Mouse (Mus musculus): Measurements from ENCODE around the gene Irf8. TPM values are rescaled to one million over a fixed set of nuclear protein-coding genes. Genes with fewer than 3 reads are reported as not detected.

Gene Irf8
- polyA plus RNA-seq, 1 experiment from 2014 or later, result 8.5 TPM

GRCm38 (mm10) chr8:120701758-120702465, 34.2 kb upstream of the Irf8 start:
- WGBS, result 50% methylated on average over 19 of the region's 19 CpGs
- ATAC-seq (ENCODE audit: insufficient read depth), result no peak
- Histone ChIP-seq H3K36me3 (ENCODE audit: insufficient read depth) (no peaks in the 10 kb centered on the region), H3K27ac (ENCODE audit: low read depth) (no peak overlapping the region), H3K4me1 (ENCODE audit: insufficient read depth) (peaks cover 20% of the 10 kb centered on the region), H3K9ac (no peak overlapping the region; the same call in 1 of the 2 replicates), H3K27me3 (ENCODE audit: insufficient read depth, low read length) (no peaks in the 10 kb centered on the region), H3K4me3 (ENCODE audit: low read depth, low read length) (no peak overlapping the region), H3K9me3 (ENCODE audit: low read depth, low read length) (no peaks in the 10 kb centered on the region), H3K4me2 (no peak overlapping the region)
- no peak for DNase-seq
- TF ChIP-seq CTCF (IDR thresholded peaks at IDR 0.05; ENCODE audit: low read depth), result no peak

- ATAC-seq (ENCODE audit: insufficient read depth) (no peak), DNase-seq (peak; percentile 43)
- 41% methylated on average over 9 of the region's 9 CpGs for WGBS
- no peak overlapping the region for H3K27ac ChIP-seq (ENCODE audit: low read depth)
- no peaks in the 10 kb centered on the region for H3K9me3 ChIP-seq (ENCODE audit: low read depth, low read length)
- no peak overlapping the region for H3K4me3 ChIP-seq (ENCODE audit: low read depth, low read length)
- H3K4me2 ChIP-seq, result no peak overlapping the region
- H3K4me1 ChIP-seq (ENCODE audit: insufficient read depth), result peaks cover 6% of the 10 kb centered on the region; the same call in 1 of the 2 replicates
- no peaks in the 10 kb centered on the region for H3K36me3 ChIP-seq (ENCODE audit: insufficient read depth)
- no peaks in the 10 kb centered on the region for H3K27me3 ChIP-seq (ENCODE audit: insufficient read depth, low read length)
- TF ChIP-seq CTCF (IDR thresholded peaks at IDR 0.05; ENCODE audit: low read depth), result no peak
- no peak overlapping the region for H3K9ac ChIP-seq
Measured at GRCm38 (mm10) chr8:120704203-120704602, 32.0 kb upstream of the Irf8 start.

GRCm38 (mm10) chr8:120705163-120705562, 31.0 kb upstream of the Irf8 start:
- Histone ChIP-seq H3K4me1 (ENCODE audit: insufficient read depth) (no peaks in the 10 kb centered on the region), H3K9ac (no peak overlapping the region), H3K27ac (ENCODE audit: low read depth) (no peak overlapping the region), H3K27me3 (ENCODE audit: insufficient read depth, low read length) (no peaks in the 10 kb centered on the region), H3K4me3 (ENCODE audit: low read depth, low read length) (no peak overlapping the region), H3K4me2 (no peak overlapping the region), H3K36me3 (ENCODE audit: insufficient read depth) (no peaks in the 10 kb centered on the region), H3K9me3 (ENCODE audit: low read depth, low read length) (no peaks in the 10 kb centered on the region)
- TF ChIP-seq CTCF (IDR thresholded peaks at IDR 0.05; ENCODE audit: low read depth), result no peak
- WGBS, result 77% methylated on average over 15 of the region's 15 CpGs
- ATAC-seq (ENCODE audit: insufficient read depth), result no peak
- no peak for DNase-seq

- no peaks in the 10 kb centered on the region for H3K36me3 ChIP-seq (ENCODE audit: insufficient read depth)
- no peaks in the 10 kb centered on the region for H3K4me1 ChIP-seq (ENCODE audit: insufficient read depth)
- H3K9me3 ChIP-seq (ENCODE audit: low read depth, low read length), result no peaks in the 10 kb centered on the region
- no peaks in the 10 kb centered on the region for H3K27me3 ChIP-seq (ENCODE audit: insufficient read depth, low read length)
- no peak overlapping the region for H3K9ac ChIP-seq
- ATAC-seq (ENCODE audit: insufficient read depth) (no peak), DNase-seq (no peak)
- H3K4me3 ChIP-seq (ENCODE audit: low read depth, low read length), result no peak overlapping the region
- no peak overlapping the region for H3K4me2 ChIP-seq
- no peak for TF ChIP-seq CTCF (IDR thresholded peaks at IDR 0.05; ENCODE audit: low read depth)
- 69% methylated on average over 3 of the region's 3 CpGs for WGBS
- H3K27ac ChIP-seq (ENCODE audit: low read depth), result no peak overlapping the region
Measured at GRCm38 (mm10) chr8:120706193-120706592, 30.0 kb upstream of the Irf8 start.

- Histone ChIP-seq H3K4me2 (no peak overlapping the region), H3K9me3 (ENCODE audit: low read depth, low read length) (no peaks in the 10 kb centered on the region), H3K27me3 (ENCODE audit: insufficient read depth, low read length) (no peaks in the 10 kb centered on the region), H3K36me3 (ENCODE audit: insufficient read depth) (no peaks in the 10 kb centered on the region), H3K27ac (ENCODE audit: low read depth) (no peak overlapping the region), H3K4me3 (ENCODE audit: low read depth, low read length) (no peak overlapping the region), H3K4me1 (ENCODE audit: insufficient read depth) (no peaks in the 10 kb centered on the region), H3K9ac (no peak overlapping the region)
- 66% methylated on average over 10 of the region's 10 CpGs for WGBS
- TF ChIP-seq CTCF (IDR thresholded peaks at IDR 0.05; ENCODE audit: low read depth), result no peak
- ATAC-seq (ENCODE audit: insufficient read depth), result no peak
- DNase-seq, result no peak
Measured at GRCm38 (mm10) chr8:120709176-120709575, 27.0 kb upstream of the Irf8 start.

- 77% methylated on average over 6 of the region's 6 CpGs for WGBS
- Histone ChIP-seq H3K27ac (ENCODE audit: low read depth) (no peak overlapping the region), H3K4me3 (ENCODE audit: low read depth, low read length) (no peak overlapping the region), H3K9me3 (ENCODE audit: low read depth, low read length) (no peaks in the 10 kb centered on the region), H3K4me2 (no peak overlapping the region), H3K4me1 (ENCODE audit: insufficient read depth) (no peaks in the 10 kb centered on the region), H3K36me3 (ENCODE audit: insufficient read depth) (no peaks in the 10 kb centered on the region), H3K9ac (no peak overlapping the region), H3K27me3 (ENCODE audit: insufficient read depth, low read length) (no peaks in the 10 kb centered on the region)
- TF ChIP-seq CTCF (IDR thresholded peaks at IDR 0.05; ENCODE audit: low read depth), result no peak
- no peak for DNase-seq
- no peak for ATAC-seq (ENCODE audit: insufficient read depth)
Measured at GRCm38 (mm10) chr8:120715200-120715599, 21.0 kb upstream of the Irf8 start.

- no peaks in the 10 kb centered on the region for H3K4me1 ChIP-seq (ENCODE audit: insufficient read depth)
- H3K36me3 ChIP-seq (ENCODE audit: insufficient read depth), result no peaks in the 10 kb centered on the region
- H3K4me3 ChIP-seq (ENCODE audit: low read depth, low read length), result no peak overlapping the region
- no peak overlapping the region for H3K27ac ChIP-seq (ENCODE audit: low read depth)
- H3K4me2 ChIP-seq, result no peak overlapping the region
- no peaks in the 10 kb centered on the region for H3K27me3 ChIP-seq (ENCODE audit: insufficient read depth, low read length)
- no peak for TF ChIP-seq CTCF (IDR thresholded peaks at IDR 0.05; ENCODE audit: low read depth)
- no peak for ATAC-seq (ENCODE audit: insufficient read depth)
- H3K9ac ChIP-seq, result no peak overlapping the region
- WGBS, result 71% methylated on average over 15 of the region's 15 CpGs
- DNase-seq, result no peak
- no peaks in the 10 kb centered on the region for H3K9me3 ChIP-seq (ENCODE audit: low read depth, low read length)
Measured at GRCm38 (mm10) chr8:120715996-120716680, 20.0 kb upstream of the Irf8 start.

Data from lung, embryonic 14.5 days (tissue).